Mouse (Mus musculus): ENCODE results near the gene 2410137M14Rik. TPM values are rescaled to one million over a fixed set of nuclear protein-coding genes. Genes with fewer than 3 reads are reported as not detected.
"Not testable (repeated sequence)": the region's sequence is repeated elsewhere in the genome, so short reads cannot be mapped to it uniquely, and the experiment has no call there.

The 2410137M14Rik gene
- 0.42 and 0.44 TPM in 2 replicates for polyA plus RNA-seq (2015; fragmentation: Nextera tagmentation; extraction: Ambion mirVana)

DNA sequence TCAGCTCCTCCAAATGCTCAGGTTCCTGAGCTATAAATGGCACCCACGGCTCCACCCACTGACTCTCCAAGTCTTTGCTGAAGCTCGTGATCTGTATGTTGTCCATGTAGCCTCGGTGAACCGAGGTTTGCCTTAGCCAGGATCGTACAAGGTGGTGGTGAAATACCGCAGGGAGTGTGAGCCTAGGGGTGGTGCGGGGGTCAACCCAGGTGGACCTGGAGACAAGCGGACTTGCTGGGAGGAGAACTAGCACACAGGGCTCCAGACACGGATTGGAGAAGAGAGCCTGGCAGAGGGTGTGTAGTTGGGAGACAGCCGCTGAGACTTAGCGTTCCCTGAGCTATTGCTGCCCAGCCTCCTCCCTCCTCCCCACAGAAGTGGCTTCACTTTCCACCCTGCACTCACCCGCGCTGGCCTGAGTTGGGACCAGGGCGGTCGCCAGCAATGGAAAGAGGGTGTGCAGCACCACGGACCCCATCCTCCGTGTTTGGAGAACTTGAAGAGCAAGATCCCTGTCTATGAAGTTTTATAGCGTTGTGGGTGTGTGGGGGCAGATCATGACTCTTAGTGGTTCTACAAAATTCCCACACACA is at the start of gene 2410137M14Rik:
Gene 2410137M14Rik (minus strand): TSS at position 17 of the 593 bp plus-strand sequence.
- H3K36me3 ChIP-seq (ENCODE audit: control insufficient read depth, insufficient read depth, low read length), result no peaks in the 10 kb centered on the region
- H3K27me3 ChIP-seq (ENCODE audit: control insufficient read depth, insufficient read depth, low read depth, low read length), result no peaks in the 10 kb centered on the region; the same call in none of the 2 replicates
- no peaks in the 10 kb centered on the region for H3K4me1 ChIP-seq (ENCODE audit: control insufficient read depth, insufficient read depth, low read length)
- no peak within 1 kb of the TSS for H3K4me2 ChIP-seq (ENCODE audit: low read length)
- H3K27ac ChIP-seq (ENCODE audit: low read length), result no peak within 1 kb of the TSS
- 15% methylated on average over 18 of the region's 18 CpGs for WGBS
- no peak within 1 kb of the TSS for H3K4me3 ChIP-seq (ENCODE audit: low read depth, low read length)
- H3K9me3 ChIP-seq (replicated peaks; ENCODE audit: control insufficient read depth, low read length, poor library complexity, severe bottlenecking), result no peaks in the 10 kb centered on the region
- no peak for ATAC-seq
- no peak within 1 kb of the TSS for H3K9ac ChIP-seq (ENCODE audit: low read depth, low read length)

DNA sequence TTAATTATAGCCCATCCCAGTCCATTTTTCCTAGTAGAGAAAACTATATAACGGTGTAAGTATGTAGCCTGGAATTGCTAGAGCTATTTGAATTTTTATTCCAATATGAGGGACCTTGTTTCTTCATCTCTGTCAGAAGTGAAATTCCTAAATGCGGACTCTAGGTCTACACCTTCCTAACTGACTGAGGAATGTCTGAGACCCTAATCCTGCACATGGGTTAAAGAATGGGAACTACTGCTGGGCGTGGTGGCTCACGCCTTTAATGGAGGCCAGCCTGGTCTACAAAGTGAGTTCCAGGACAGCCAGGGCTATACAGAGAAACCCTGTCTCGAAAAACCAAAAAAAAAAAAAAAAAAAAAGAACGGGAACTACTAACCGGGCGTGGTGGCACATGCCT is 48.1 kb upstream of the 2410137M14Rik start:
- Histone ChIP-seq H3K4me3 (ENCODE audit: low read depth, low read length) (peak overlapping the region; percentile 44), H3K9ac (ENCODE audit: low read depth, low read length) (peak overlapping the region; percentile 45; the same call in 1 of the 2 replicates), H3K4me1 (ENCODE audit: control insufficient read depth, insufficient read depth, low read length) (peaks cover 4% of the 10 kb centered on the region; the same call in 1 of the 2 replicates), H3K4me2 (ENCODE audit: low read length) (peak overlapping the region; percentile 47), H3K36me3 (ENCODE audit: control insufficient read depth, insufficient read depth, low read length) (no peaks in the 10 kb centered on the region), H3K27ac (ENCODE audit: low read length) (peak overlapping the region; percentile 98), H3K9me3 (replicated peaks; ENCODE audit: control insufficient read depth, low read length, poor library complexity, severe bottlenecking) (no peaks in the 10 kb centered on the region), H3K27me3 (ENCODE audit: control insufficient read depth, insufficient read depth, low read depth, low read length) (no peaks in the 10 kb centered on the region)
- 61% methylated on average over 8 of the region's 8 CpGs for WGBS
- peak; percentile 29 for ATAC-seq

DNA sequence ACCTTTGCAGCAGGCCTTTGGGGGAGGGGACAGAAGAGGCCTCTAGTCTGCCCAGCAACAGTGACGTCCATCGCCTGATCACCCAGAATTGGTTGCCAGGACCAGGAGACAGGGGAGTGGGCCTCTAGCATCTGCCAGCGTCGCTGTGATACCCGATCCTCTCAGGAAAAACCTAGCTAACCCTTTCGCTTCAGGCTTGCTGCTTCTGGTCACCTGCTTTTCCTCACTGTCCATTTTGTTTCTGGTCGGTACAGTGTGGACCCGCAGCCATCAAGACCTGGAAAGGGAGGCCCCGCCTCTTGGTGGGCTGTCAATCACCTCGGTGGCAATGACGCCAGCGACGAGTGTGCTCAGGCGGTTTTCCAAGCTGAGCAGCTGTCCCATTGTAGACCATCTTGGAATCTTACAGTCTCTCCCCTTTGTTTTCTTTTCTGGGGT is 47.7 kb upstream of the 2410137M14Rik start:
- ATAC-seq, result peak; percentile 99
- Histone ChIP-seq H3K36me3 (ENCODE audit: control insufficient read depth, insufficient read depth, low read length) (no peaks in the 10 kb centered on the region), H3K9me3 (replicated peaks; ENCODE audit: control insufficient read depth, low read length, poor library complexity, severe bottlenecking) (no peaks in the 10 kb centered on the region), H3K27ac (ENCODE audit: low read length) (peak overlapping the region; percentile 98), H3K9ac (ENCODE audit: low read depth, low read length) (peak overlapping the region; percentile 45), H3K4me1 (ENCODE audit: control insufficient read depth, insufficient read depth, low read length) (peaks cover 4% of the 10 kb centered on the region; the same call in 1 of the 2 replicates), H3K4me3 (ENCODE audit: low read depth, low read length) (peak overlapping the region; percentile 44), H3K27me3 (ENCODE audit: control insufficient read depth, insufficient read depth, low read depth, low read length) (no peaks in the 10 kb centered on the region), H3K4me2 (ENCODE audit: low read length) (peak overlapping the region; percentile 47)
- WGBS, result under 1% methylated on average over 14 of the region's 14 CpGs

DNA sequence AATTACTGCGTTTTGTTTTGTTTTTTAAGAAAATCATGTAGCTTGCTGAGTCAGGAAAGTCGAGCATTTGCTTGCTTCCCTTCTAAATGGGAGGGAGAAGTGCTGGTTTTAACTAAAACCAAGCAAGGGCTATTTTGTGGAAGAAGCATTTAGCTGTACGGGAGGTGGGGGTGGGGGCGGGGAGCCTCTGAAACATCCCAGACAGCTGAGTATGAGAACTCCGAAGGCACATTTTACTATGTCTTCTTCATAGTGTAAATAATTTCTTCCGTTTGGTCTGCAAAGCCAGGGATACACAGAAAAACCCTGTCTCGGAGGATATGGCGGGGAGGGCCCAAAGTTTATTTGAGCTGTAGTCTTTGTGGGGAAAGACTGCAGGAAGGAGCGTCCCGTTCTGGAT is 47.2 kb upstream of the 2410137M14Rik start:
- Histone ChIP-seq H3K4me1 (ENCODE audit: control insufficient read depth, insufficient read depth, low read length) (peaks cover 4% of the 10 kb centered on the region; the same call in 1 of the 2 replicates), H3K27me3 (ENCODE audit: control insufficient read depth, insufficient read depth, low read depth, low read length) (no peaks in the 10 kb centered on the region), H3K36me3 (ENCODE audit: control insufficient read depth, insufficient read depth, low read length) (no peaks in the 10 kb centered on the region), H3K27ac (ENCODE audit: low read length) (peak overlapping the region; percentile 98), H3K9me3 (replicated peaks; ENCODE audit: control insufficient read depth, low read length, poor library complexity, severe bottlenecking) (no peaks in the 10 kb centered on the region), H3K4me3 (ENCODE audit: low read depth, low read length) (peak overlapping the region; percentile 44), H3K9ac (ENCODE audit: low read depth, low read length) (peak overlapping the region; percentile 45), H3K4me2 (ENCODE audit: low read length) (peak overlapping the region; percentile 47)
- ATAC-seq, result peak; percentile 32; the same call in 1 of the 2 replicates
- 3% methylated on average over 10 of the region's 10 CpGs for WGBS

DNA sequence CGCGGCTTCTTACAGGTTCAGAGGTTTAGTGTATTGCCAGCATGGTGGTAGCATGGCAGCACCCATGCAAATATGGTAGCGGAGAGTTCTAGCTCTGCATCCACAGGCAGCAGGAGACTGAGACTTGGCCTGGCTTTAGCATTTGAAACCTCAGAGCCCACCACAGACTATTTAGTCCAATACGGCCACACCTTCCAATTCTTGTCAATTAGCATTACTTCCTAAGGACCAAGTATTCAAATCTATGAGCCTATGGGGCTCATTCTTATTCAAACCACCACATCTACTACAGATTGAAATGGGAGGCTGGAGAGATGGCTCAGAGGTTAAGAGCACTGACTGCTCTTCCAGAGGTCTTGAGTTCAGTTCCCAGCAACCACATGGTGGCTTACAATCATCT is 46.4 kb upstream of the 2410137M14Rik start:
- Histone ChIP-seq H3K4me3 (ENCODE audit: low read depth, low read length) (no peak overlapping the region), H3K9me3 (replicated peaks; ENCODE audit: control insufficient read depth, low read length, poor library complexity, severe bottlenecking) (no peaks in the 10 kb centered on the region), H3K4me1 (ENCODE audit: control insufficient read depth, insufficient read depth, low read length) (peaks cover 4% of the 10 kb centered on the region; the same call in 1 of the 2 replicates), H3K4me2 (ENCODE audit: low read length) (no peak overlapping the region), H3K9ac (ENCODE audit: low read depth, low read length) (no peak overlapping the region), H3K36me3 (ENCODE audit: control insufficient read depth, insufficient read depth, low read length) (no peaks in the 10 kb centered on the region), H3K27ac (ENCODE audit: low read length) (peak overlapping the region; percentile 98), H3K27me3 (ENCODE audit: control insufficient read depth, insufficient read depth, low read depth, low read length) (no peaks in the 10 kb centered on the region)
- 95% methylated on average over 4 of the region's 4 CpGs for WGBS
- ATAC-seq, result no peak

GRCm38 (mm10) chr17:37026425-37026824 is 45.4 kb upstream of the 2410137M14Rik start:
- Histone ChIP-seq H3K4me2 (ENCODE audit: low read length) (no peak overlapping the region), H3K36me3 (ENCODE audit: control insufficient read depth, insufficient read depth, low read length) (no peaks in the 10 kb centered on the region), H3K27ac (ENCODE audit: low read length) (no peak overlapping the region), H3K27me3 (ENCODE audit: control insufficient read depth, insufficient read depth, low read depth, low read length) (no peaks in the 10 kb centered on the region), H3K9ac (ENCODE audit: low read depth, low read length) (no peak overlapping the region), H3K4me1 (ENCODE audit: control insufficient read depth, insufficient read depth, low read length) (peaks cover 4% of the 10 kb centered on the region; the same call in 1 of the 2 replicates), H3K4me3 (ENCODE audit: low read depth, low read length) (no peak overlapping the region), H3K9me3 (replicated peaks; ENCODE audit: control insufficient read depth, low read length, poor library complexity, severe bottlenecking) (no peaks in the 10 kb centered on the region)
- no peak for ATAC-seq
- WGBS, result 75% methylated on average over 2 of the region's 2 CpGs

DNA sequence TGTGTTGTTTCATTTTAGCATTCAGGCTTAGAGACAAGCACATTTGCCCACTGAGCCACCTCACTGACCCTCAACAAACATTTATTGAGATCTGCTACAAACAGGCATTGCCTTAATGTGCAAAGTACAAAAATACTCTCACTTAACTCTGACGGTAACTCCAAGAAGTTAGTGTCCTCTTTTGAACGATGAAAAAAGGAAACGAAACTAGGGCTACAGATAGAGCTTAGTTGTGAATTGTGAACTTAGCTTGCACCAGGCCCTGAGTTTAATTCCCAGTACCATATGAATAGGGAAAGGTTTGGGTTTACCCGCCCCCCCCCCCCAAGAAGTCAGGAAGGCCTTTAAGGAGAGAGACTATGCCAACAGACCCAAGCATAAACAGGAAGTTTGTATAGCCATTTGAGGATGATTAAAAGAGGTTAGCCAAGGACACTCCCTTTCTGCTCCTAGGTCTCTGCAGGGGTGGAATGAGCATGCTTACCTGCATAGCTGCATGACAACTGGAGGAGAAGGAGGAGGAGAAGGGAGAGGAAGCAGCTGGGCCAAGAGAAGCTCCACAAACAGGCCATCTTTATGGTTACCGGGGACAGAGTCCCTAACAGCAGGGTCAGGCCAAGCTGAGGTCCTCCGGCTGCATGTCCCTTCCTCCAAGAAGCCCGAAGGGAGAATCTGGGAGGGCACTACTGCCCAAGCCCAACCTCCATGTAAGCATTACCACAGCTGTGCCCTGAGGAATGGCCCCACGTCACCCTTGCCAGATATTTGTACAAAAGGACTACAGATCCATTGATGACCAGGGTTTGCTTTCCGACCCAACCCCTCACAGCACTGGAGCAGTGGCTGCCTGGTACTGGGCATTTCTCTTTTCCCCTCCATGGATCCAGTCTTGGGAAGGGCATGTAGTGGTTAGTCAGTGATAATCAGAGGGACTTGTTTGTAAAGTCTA is 41.9 kb upstream of the 2410137M14Rik start, which contains the start of gene Mog:
Gene Mog (minus strand): TSS at position 771 of the 949 bp plus-strand sequence.
- Histone ChIP-seq H3K36me3 (ENCODE audit: control insufficient read depth, insufficient read depth, low read length) (no peaks in the 10 kb centered on the region), H3K9me3 (replicated peaks; ENCODE audit: control insufficient read depth, low read length, poor library complexity, severe bottlenecking) (no peaks in the 10 kb centered on the region), H3K4me1 (ENCODE audit: control insufficient read depth, insufficient read depth, low read length) (peaks cover 4% of the 10 kb centered on the region; the same call in 1 of the 2 replicates), H3K4me2 (ENCODE audit: low read length) (no peak within 1 kb of the TSS), H3K27ac (ENCODE audit: low read length) (no peak within 1 kb of the TSS), H3K27me3 (ENCODE audit: control insufficient read depth, insufficient read depth, low read depth, low read length) (no peaks in the 10 kb centered on the region), H3K9ac (ENCODE audit: low read depth, low read length) (no peak within 1 kb of the TSS), H3K4me3 (ENCODE audit: low read depth, low read length) (no peak within 1 kb of the TSS)
- WGBS, result 75% methylated on average over 9 of the region's 9 CpGs
- ATAC-seq, result no peak

DNA sequence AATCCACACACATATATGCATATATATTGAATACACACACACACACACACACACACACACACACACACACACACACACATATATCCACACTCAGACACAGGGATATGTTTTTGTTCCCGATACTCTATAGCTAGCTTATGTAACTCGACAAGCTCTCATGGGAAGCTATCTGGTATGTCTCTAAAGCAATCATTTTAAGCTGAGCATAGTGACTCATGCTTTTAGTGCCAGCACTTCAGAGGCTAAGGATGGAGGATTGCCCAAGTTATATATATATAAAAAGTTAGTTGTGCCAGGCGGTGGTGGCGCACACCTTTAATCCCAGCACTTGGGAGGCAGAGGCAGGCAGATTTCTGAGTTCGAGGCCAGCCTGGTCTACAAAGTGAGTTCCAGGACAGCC is 38.2 kb upstream of the 2410137M14Rik start:
- not testable (repeated sequence) for H3K36me3 ChIP-seq (ENCODE audit: control insufficient read depth, insufficient read depth, low read length); ATAC-seq; H3K4me1 ChIP-seq (ENCODE audit: control insufficient read depth, insufficient read depth, low read length); H3K9me3 ChIP-seq (replicated peaks; ENCODE audit: control insufficient read depth, low read length, poor library complexity, severe bottlenecking); H3K4me3 ChIP-seq (ENCODE audit: low read depth, low read length); H3K27me3 ChIP-seq (ENCODE audit: control insufficient read depth, insufficient read depth, low read depth, low read length); H3K9ac ChIP-seq (ENCODE audit: low read depth, low read length); H3K27ac ChIP-seq (ENCODE audit: low read length); H3K4me2 ChIP-seq (ENCODE audit: low read length)
- WGBS, result 91% methylated on average over 5 of the region's 5 CpGs

Data from midbrain, embryonic 16.5 days (tissue).